Mouse (Mus musculus): ENCODE results near the gene Nfya. TPM values are rescaled to one million over a fixed set of nuclear protein-coding genes. Genes with fewer than 3 reads are reported as not detected.
A peak's percentile ranks its signal among the peaks of the same experiment; 100 is the strongest.

Nfya gene
- total RNA-seq, 4 experiments from 2014 or later: 2.8 to 6.3 (median 5.6) TPM

DNA sequence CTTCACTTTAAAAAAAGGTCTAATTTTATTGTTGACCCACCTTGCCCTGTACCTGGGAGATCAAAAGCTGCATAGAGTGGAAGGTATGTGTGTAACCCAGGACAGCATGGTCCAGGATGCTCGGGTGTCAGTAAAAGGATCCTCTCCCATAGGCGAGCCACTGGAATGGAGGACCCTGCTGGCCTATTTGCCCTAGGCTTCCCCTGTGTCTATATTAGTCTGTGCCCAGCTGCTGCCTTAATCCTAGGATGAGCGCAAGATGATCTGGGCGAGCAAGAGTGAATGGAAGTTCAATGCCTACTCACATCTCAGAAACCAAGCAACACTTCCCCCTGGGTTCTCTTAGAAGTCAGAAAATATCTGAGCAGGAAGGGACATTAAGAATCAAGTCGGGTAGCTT, 21.3 kb upstream of the Nfya start:
- DNase-seq (ENCODE audit: low spot score in 2 of 2): peak in 1 of 2 experiments; percentile 13

DNA sequence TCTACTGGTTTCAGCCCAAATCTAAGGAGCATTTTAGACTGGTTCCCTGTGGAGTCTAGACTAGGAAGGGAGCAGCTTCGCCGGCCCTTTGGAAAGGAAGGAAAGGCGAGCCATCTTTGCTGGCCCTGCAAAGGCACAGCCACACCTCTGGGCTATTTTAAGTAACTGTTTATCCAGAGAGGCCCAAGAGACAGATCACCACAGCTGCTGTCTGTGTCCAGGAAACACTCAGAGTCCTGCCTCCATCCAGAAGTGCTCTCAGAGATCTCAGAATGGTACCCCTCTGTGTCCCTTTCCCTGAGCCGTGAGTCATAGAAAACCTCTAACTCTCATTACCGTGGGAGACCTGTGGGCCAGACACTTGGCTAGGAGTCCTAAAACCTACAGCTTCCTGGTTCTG, 20.7 kb upstream of the Nfya start:
- DNase-seq (ENCODE audit: low spot score in 2 of 2): peak in 1 of 2 experiments; percentile 41

DNA sequence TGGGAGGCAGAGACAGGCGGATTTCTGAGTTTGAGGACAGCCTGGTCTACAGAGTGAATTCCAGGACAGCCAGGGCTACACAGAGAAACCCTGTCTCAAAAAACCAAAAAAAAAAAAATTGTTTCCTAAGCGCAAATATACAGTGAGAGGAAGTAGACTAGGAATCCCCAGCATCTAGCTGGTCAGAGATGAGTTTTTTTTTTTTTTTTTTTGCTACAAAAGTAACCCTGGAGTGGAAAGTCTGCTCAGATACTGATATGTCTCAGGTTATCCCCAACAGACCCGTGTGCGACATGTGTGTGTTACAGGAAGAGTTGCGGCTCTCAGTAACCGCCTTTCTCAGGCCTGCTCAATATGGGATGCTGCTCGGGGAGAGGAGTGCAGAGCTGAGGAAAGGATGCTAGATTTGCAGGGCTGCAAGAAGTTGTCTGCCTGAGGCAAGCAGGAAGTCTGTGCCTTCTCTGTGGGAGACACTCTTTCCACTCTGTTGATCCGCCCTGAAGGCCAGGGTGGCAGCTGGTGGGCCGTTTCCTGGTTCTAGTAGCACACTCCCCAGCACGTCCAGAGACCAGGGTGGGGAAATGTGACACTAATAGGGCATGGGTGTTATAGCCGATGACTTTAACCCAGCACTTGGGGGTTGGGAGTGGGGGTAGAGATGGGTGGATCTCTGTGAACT, 18.3 kb upstream of the Nfya start:
- DNase-seq (ENCODE audit: low spot score in 2 of 2): no peak

DNA sequence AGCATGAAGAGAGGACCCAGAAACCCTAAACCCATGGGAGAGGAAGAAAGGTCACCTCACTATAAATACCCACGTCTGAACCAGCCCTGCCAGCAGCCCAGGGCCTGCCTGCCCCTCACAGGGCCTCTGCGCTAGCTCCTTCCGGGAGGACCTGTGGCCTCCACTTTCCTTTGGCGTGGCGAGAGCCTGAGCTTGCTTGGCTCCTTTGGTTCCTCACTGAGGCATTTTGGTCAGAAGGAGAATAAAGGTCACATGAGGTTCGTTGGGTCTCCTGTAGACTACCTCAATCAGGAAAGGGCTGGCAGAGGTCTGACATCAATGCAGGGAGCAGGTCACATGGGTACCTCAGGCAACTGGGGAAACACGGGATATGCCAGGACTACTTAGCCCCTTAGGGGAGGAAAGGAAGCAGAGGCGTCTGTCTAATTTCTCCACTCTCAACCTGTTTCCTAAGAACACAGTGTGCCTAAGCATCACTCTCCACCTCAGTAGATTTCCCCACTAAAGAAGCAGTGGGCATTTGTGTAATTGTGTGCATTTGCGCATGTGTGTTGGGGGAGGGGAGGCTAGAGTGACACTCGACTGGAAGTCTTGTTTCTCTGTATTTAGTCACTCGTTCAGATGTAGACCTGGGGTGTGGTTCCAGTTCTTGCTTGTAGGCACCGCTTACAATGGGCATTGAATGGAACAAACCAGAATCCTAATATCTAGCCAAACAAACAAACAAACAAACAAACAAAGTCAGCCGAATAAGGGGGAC, 17.5 kb upstream of the Nfya start:
- peak; percentile 45 to 73 for DNase-seq (ENCODE audit: low spot score in 2 of 2)

- peak in 1 of 2 experiments; percentile 15 for DNase-seq (ENCODE audit: low spot score in 2 of 2)
These were observed 16.3 kb upstream of the Nfya start for GRCm38 (mm10) chr17:48425823-48426612.

DNA sequence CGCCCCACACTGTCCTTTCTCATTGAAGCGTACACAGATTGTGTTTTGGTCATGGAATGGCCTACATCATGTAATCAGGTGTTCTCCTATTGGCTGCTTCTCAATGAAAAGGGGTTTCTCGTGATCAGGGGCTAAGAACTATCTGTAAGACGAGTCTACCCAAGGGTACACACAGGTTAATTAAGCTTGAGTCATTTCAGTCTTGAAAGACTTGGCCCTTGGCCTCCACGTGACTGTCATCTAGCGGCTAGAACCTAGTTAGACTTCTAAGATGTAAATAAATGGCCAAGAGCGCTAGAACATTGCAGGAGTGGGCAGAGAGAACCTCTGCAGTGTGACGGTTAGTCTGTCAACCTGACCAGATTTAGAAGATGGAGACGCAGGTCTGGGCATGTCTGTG, 14.5 kb upstream of the Nfya start:
- DNase-seq (ENCODE audit: low spot score in 2 of 2): no peak

- no peak for DNase-seq (ENCODE audit: low spot score in 2 of 2)
These were observed 9.9 kb upstream of the Nfya start for GRCm38 (mm10) chr17:48419571-48419970.

- no peak for DNase-seq (ENCODE audit: low spot score in 2 of 2)
These were observed 9.1 kb upstream of the Nfya start for GRCm38 (mm10) chr17:48418781-48419180.

- no peak for DNase-seq (ENCODE audit: low spot score in 2 of 2)
These were observed 8.5 kb upstream of the Nfya start for GRCm38 (mm10) chr17:48418174-48418573.

DNA sequence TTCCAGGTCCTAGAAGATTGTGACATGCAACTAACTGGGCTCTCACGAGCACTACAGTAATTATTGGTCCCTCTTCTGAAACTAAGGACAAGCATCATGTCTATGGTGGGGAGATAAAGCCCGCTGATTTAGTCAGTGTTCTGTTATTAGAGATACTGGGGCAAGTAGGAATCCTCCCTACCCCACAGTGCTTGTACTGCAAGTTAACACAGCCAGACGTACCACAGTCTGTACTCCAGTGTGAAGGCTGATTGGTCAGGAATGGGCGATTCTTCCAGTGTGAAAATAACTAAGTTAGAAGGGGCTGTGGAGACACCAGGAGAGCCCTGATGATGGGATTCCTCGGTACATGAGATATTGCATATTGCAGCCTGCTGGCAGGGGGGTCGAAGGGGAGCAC, 7.8 kb upstream of the Nfya start:
- no peak for DNase-seq (ENCODE audit: low spot score in 2 of 2)

GRCm38 (mm10) chr17:48416425-48417195, 6.9 kb upstream of the Nfya start:
- no peak for DNase-seq (ENCODE audit: low spot score in 2 of 2)

GRCm38 (mm10) chr17:48416011-48416410, 6.3 kb upstream of the Nfya start:
- no peak for DNase-seq (ENCODE audit: low spot score in 2 of 2)

DNA sequence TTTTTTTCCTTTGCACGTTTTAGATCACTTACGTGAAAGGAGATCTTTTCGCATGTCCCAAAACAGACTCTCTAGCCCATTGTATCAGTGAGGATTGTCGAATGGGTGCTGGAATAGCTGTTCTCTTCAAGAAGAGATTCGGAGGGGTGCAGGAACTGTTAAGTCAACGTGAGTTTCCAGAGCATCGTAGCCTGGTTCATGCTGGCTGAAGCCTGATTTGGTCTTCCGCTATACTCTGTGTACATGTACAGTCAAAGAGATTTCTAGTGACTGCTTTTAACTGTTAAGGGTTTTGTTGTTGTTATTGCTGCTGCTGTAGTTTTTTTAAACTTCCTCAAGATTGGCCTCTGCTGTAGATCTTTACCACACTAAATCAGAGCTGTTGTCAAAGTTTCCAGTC, 1.5 kb upstream of the Nfya start:
- no peak for DNase-seq (ENCODE audit: low spot score in 2 of 2)

- no peak for DNase-seq (ENCODE audit: low spot score in 2 of 2)
These were observed 636 bp upstream of the Nfya start for GRCm38 (mm10) chr17:48410299-48410785.

- DNase-seq (ENCODE audit: low spot score in 2 of 2): peak; percentile 43 to 46
These were observed 997 bp downstream of the Nfya start for GRCm38 (mm10) chr17:48408526-48409291.

DNA sequence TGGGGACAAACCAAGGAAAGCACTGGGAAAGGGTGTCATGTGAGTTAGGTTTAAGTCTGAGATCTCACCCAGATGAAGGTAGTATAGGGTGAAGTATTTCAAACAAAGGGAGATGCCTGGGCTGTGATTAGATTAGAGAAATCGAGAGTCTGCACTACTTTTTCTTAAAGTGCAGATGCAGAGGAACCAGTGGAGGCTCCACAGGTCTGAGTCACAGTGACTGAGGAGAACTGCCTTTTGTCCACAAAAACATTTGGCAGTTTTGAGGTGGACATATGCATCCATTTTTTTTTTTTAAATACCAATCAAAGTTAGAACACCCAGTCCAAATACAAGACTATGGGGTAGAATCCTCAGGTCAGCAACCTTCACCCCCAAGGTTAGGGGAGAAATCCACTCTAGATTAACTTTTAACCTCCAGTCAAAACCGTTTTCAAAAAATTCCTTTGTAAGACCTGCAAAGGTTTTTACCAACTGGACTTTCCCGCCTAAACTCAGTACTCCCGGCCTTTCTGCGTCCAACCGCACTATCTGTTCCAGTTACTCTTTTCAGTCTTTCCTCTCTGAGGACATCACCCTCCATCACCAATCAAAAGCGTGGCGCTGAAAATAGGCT, 1.7 kb downstream of the Nfya start:
- no peak for DNase-seq (ENCODE audit: low spot score in 2 of 2)

DNA sequence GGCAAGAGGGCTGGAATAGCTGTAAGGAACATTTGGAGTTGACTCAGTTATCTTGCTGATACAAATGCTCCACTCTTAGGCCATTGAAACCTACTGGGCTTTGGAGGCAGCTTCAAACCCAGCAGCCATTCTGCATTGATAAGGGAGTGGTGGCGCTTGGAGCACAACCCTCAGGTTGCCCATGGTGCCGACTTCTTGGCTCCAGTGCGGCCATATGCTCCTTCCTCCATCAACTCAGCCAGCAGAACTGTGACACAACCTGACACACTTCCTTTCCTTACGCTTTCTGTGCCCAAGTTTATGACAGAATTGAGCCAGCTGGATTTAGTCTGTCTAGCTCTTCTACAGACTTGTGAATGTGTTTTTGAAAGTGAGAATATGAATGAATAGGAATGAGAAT, 2.6 kb downstream of the Nfya start:
- no peak for DNase-seq (ENCODE audit: low spot score in 2 of 2)

DNA sequence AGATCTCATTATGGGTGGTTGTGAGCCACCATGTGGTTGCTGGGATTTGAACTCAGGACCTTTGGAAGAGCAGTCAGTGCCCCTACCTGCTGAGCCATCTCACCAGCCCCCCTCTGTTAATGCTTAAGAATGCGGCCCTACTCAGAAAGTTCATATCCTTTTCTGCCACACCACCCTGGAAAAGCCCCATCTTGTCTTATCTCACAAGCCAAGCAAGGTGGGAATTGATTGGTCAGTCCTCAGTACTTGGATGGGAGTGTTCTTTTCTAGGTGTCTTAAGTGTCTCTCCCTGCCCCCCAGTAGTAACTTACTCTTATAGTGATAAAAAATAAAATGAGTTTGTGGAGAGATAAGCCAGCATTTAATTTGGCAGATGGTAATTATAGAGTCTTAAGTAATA, 5.0 kb downstream of the Nfya start:
- no peak for DNase-seq (ENCODE audit: low spot score in 2 of 2)

GRCm38 (mm10) chr17:48403848-48404247, 5.9 kb downstream of the Nfya start:
- DNase-seq (ENCODE audit: low spot score in 2 of 2): no peak

GRCm38 (mm10) chr17:48402751-48403150, 7.0 kb downstream of the Nfya start:
- DNase-seq (ENCODE audit: low spot score in 2 of 2): no peak
